22 mouse cellular contexts compared by ENCODE assay signal in the genomic region with DNA sequence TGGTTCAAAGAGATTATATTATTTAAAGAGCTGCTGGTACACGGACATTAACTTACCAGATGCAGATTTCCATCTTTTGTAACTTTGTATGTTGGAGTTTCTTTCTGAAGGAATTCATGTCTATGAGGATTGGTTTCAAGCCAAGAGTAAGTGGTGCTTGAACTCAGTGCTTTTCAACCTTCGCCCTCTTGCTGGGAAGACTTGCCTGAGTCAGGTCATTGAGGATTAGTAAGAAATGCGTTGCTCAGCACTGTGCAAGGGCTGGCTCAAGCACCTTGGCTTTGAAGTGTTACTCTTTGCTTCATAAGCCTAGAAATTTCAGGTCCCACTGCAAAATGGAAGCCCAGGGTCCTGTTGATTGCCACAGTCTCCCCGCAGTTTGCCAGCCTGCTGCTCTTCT.
DNase-seq lines count a peak whose midpoint lies in the region; ATAC-seq and TF ChIP-seq lines count a peak whose summit lies in the region.
"Had no signal": no experiment of that assay in that cellular context is flagged by ENCODE, and none has a peak within 500 bp of the region (broad histone marks: within the 10 kb centered on the region; RNA-seq: fewer than 3 reads in every experiment).

No protein-coding gene starts in this region.

- H3K4me1 ChIP-seq in liver, adult 2 months (ENCODE audit: control insufficient read depth, insufficient read depth, low read length): no peaks in the 10 kb centered on the region; the same call in 1 of the 2 replicates
- H3K4me1 ChIP-seq in liver, embryonic 12.5 days: no peaks in the 10 kb centered on the region
- H3K4me1 ChIP-seq: embryonic facial prominence, embryonic 13.5 days; forebrain, embryonic 13.5 days; heart, embryonic 13.5 days; hindbrain, embryonic 12.5 days had no signal

- H3K36me3 ChIP-seq in liver, adult 2 months (ENCODE audit: control insufficient read depth, insufficient read depth, low read length): no peaks in the 10 kb centered on the region; the same call in 1 of the 2 replicates
- no peaks in the 10 kb centered on the region for H3K36me3 ChIP-seq in liver, embryonic 12.5 days
- H3K36me3 ChIP-seq: embryonic facial prominence, embryonic 13.5 days; heart, embryonic 13.5 days; hindbrain, embryonic 12.5 days had no signal

- H3K9me3 ChIP-seq in liver, embryonic 12.5 days (replicated peaks): no peaks in the 10 kb centered on the region
- H3K9me3 ChIP-seq: embryonic facial prominence, embryonic 13.5 days; forebrain, embryonic 13.5 days; heart, embryonic 13.5 days; hindbrain, embryonic 12.5 days had no signal

- no peak overlapping the region for H3K4me2 ChIP-seq in liver, embryonic 12.5 days
- H3K4me2 ChIP-seq: embryonic facial prominence, embryonic 13.5 days; forebrain, embryonic 13.5 days; heart, embryonic 13.5 days; hindbrain, embryonic 12.5 days had no signal

- no peaks in the 10 kb centered on the region for H3K79me2 ChIP-seq in liver, adult 2 months (ENCODE audit: control insufficient read depth, insufficient read depth, low read length)

- no peak overlapping the region for H3K4me3 ChIP-seq in liver, adult 2 months (ENCODE audit: insufficient read depth, low read depth, low read length)
- H3K4me3 ChIP-seq in liver, embryonic 12.5 days: no peak overlapping the region
- H3K4me3 ChIP-seq: embryonic facial prominence, embryonic 13.5 days; forebrain, embryonic 13.5 days; heart, embryonic 13.5 days; hindbrain, embryonic 12.5 days had no signal

- peak; percentile 40 for DNase-seq in kidney, adult 18-20 months
- no peak for DNase-seq in kidney, postnatal 4 days
- DNase-seq in liver, adult 2 months (ENCODE audit: extremely low read depth, low read depth, low spot score): peak; percentile 51
- DNase-seq in kidney, adult 9 months: peak; percentile 85
- DNase-seq in kidney, postnatal 14 days: peak; percentile 56
- DNase-seq in gastrocnemius, postnatal 14 days: no peak
- DNase-seq: adrenal gland, adult 2 months; adrenal gland, postnatal 25 days; cerebellum, adult 18-20 months; cerebellum, adult 9-11 months; cerebellum, postnatal 36 days; forebrain, postnatal 0 days; gastrocnemius, postnatal 25 days; heart, postnatal 4 days had no signal

- TF ChIP-seq CTCF in liver, adult 2 months (IDR thresholded peaks at IDR 0.05; ENCODE audit: low read depth, low read length): no peak

- ATAC-seq in liver, embryonic 12.5 days: no peak
- no peak for ATAC-seq in activated CD4-positive, CD25-positive, alpha-beta regulatory T cell, adult 4 months
- ATAC-seq: forebrain, embryonic 13.5 days; forebrain, postnatal 0 days; Patski had no signal

- no peak overlapping the region for H3K9ac ChIP-seq in liver, adult 2 months (ENCODE audit: low read depth, low read length)
- H3K9ac ChIP-seq in liver, embryonic 12.5 days: no peak overlapping the region
- H3K9ac ChIP-seq: embryonic facial prominence, embryonic 13.5 days; forebrain, embryonic 13.5 days; forebrain, postnatal 0 days; heart, embryonic 13.5 days; hindbrain, embryonic 12.5 days had no signal

- H3K27ac ChIP-seq in liver, adult 2 months (replicated peaks; ENCODE audit: insufficient read depth, low read depth, low read length): no peak overlapping the region
- no peak overlapping the region for H3K27ac ChIP-seq in liver, embryonic 12.5 days
- H3K27ac ChIP-seq: embryonic facial prominence, embryonic 13.5 days; forebrain, embryonic 13.5 days; heart, embryonic 13.5 days; hindbrain, embryonic 12.5 days had no signal

- intact Hi-C loops in gastrocnemius, postnatal 14 days (cut with DNase I; ENCODE audit: low total_unique reads): no loop called here

- 73% methylated on average over 4 of the region's 4 CpGs for WGBS in liver, adult 2 months
- WGBS in liver, embryonic 12.5 days (ENCODE audit: insufficient replicate concordance): 71% methylated on average over 4 of the region's 4 CpGs

- no peak for TF ChIP-seq POLR2A in liver, adult 2 months (IDR thresholded peaks at IDR 0.05; ENCODE audit: extremely low read depth, insufficient read depth, low read length)

- H3K27me3 ChIP-seq in liver, adult 2 months (ENCODE audit: control insufficient read depth, insufficient read depth, low read length): no peaks in the 10 kb centered on the region
- H3K27me3 ChIP-seq in liver, embryonic 12.5 days (replicated peaks): no peaks in the 10 kb centered on the region; the same call in 1 of the 2 replicates
- H3K27me3 ChIP-seq: CH12.LX; embryonic facial prominence, embryonic 13.5 days; forebrain, embryonic 13.5 days; heart, embryonic 13.5 days; hindbrain, embryonic 12.5 days; Patski had no signal

Comparison
In these comparisons a context has a peak if more than half of its experiments do, and no peak if none do; other contexts are left out.
1. DNase-seq: peak in kidney, adult 18-20 months (single experiment), liver, adult 2 months (single experiment), kidney, adult 9 months (single experiment) and kidney, postnatal 14 days (single experiment); none in kidney, postnatal 4 days (0 of 2) and gastrocnemius, postnatal 14 days (single experiment).